Mouse (Mus musculus) ovary, postnatal 14 days (tissue): ENCODE data around the gene Csde1.
A peak's percentile ranks its signal among the peaks of the same experiment; 100 is the strongest.

Experiments
- DNase-seq: peaks from one replicate; pipeline ENCODE4 v3.0.0; 2022; ENCODE audit warnings: low spot score

Csde1 gene

GRCm38 (mm10) chr3:103066927-103067326 is 46.7 kb downstream of the Csde1 start:
- DNase-seq, result no peak

GRCm38 (mm10) chr3:103068971-103069370 is 48.7 kb downstream of the Csde1 start:
- no peak for DNase-seq

GRCm38 (mm10) chr3:103073771-103074170 is 53.5 kb downstream of the Csde1 start, which contains the start of gene Ampd1:
TSS of gene Ampd1 (plus strand) at chr3:103074014.
- DNase-seq, result no peak

GRCm38 (mm10) chr3:103075871-103076270 is 55.6 kb downstream of the Csde1 start:
- no peak for DNase-seq

- DNase-seq, result no peak
These were observed 56.2 kb downstream of the Csde1 start for GRCm38 (mm10) chr3:103076476-103076875.

- no peak for DNase-seq
These were observed 59.1 kb downstream of the Csde1 start for GRCm38 (mm10) chr3:103079301-103079700.

GRCm38 (mm10) chr3:103081051-103081450 is 60.8 kb downstream of the Csde1 start:
- no peak for DNase-seq

- DNase-seq, result no peak
These were observed 61.7 kb downstream of the Csde1 start for GRCm38 (mm10) chr3:103081861-103082453.

GRCm38 (mm10) chr3:103082761-103083160 is 62.5 kb downstream of the Csde1 start:
- no peak for DNase-seq

GRCm38 (mm10) chr3:103085986-103086385 is 65.8 kb downstream of the Csde1 start:
- DNase-seq, result no peak

- no peak for DNase-seq
These were observed 71.5 kb downstream of the Csde1 start for GRCm38 (mm10) chr3:103091753-103092152.

- no peak for DNase-seq
These were observed 78.4 kb downstream of the Csde1 start for GRCm38 (mm10) chr3:103098662-103099061.

GRCm38 (mm10) chr3:103099667-103100066 is 79.4 kb downstream of the Csde1 start:
- DNase-seq, result no peak

GRCm38 (mm10) chr3:103100735-103101134 is 80.5 kb downstream of the Csde1 start:
- DNase-seq, result no peak

- no peak for DNase-seq
These were observed 81.0 kb downstream of the Csde1 start for GRCm38 (mm10) chr3:103101194-103101593.

- no peak for DNase-seq
These were observed 81.7 kb downstream of the Csde1 start for GRCm38 (mm10) chr3:103101909-103102308.

GRCm38 (mm10) chr3:103102454-103103390 is 82.5 kb downstream of the Csde1 start, which contains the start of gene Dennd2c:
TSS of gene Dennd2c (plus strand) at chr3:103102604.
- peak; percentile 98 for DNase-seq
